Mouse (Mus musculus) MEL (cell line): Measurements from ENCODE around the gene Zbtb18. TPM values are rescaled to one million over a fixed set of nuclear protein-coding genes. Genes with fewer than 3 reads are reported as not detected.

ENCODE experiments used
- DNase-seq: peaks from one replicate; pipeline ENCODE4 v3.0.0; 2011; ENCODE audit warnings: low read depth, low spot score
- H3K27ac ChIP-seq: 2 replicates; pipeline ENCODE4 v1.5.1; 2012; ENCODE audit warnings: low read depth, mild to moderate bottlenecking, control low read depth, low read length, moderate library complexity; ENCODE audit not compliant: control insufficient read depth
- H3K27me3 ChIP-seq, 2 experiments: fragments of 150-350 bp in 1 of 2; sonication (generic) in 1 of 2; 2 replicates each; pipeline ENCODE4 v1.6.1; 2012; ENCODE audit warnings: low read length in 2 of 2, mild to moderate bottlenecking in 2 of 2, improper control_type of control experiment in 1 of 2, moderate library complexity in 1 of 2; ENCODE audit not compliant: insufficient read depth in 2 of 2, control insufficient read depth in 1 of 2
- H3K36me3 ChIP-seq, 2 experiments: 2 replicates each; pipeline ENCODE4 v1.6.1; 2012 to 2014; ENCODE audit warnings: low read length in 2 of 2, improper control_type of control experiment in 1 of 2, inconsistent platforms in 1 of 2, mild to moderate bottlenecking in 1 of 2; ENCODE audit not compliant: insufficient read depth in 2 of 2, control insufficient read depth in 1 of 2
- H3K4me1 ChIP-seq, 2 experiments: fragments of 150-350 bp in 1 of 2; sonication (generic) in 1 of 2; 2 replicates each; pipeline ENCODE4 v1.6.1; 2012; ENCODE audit warnings: low read length in 2 of 2, improper control_type of control experiment in 1 of 2, mild to moderate bottlenecking in 1 of 2; ENCODE audit not compliant: insufficient read depth in 2 of 2, control insufficient read depth in 1 of 2
- H3K4me3 ChIP-seq, 2 experiments: fragments of 150-350 bp in 1 of 2; sonication (generic) in 1 of 2; 2 replicates each; pipeline ENCODE4 v1.5.1; 2012; ENCODE audit warnings: low read depth in 2 of 2, low read length in 2 of 2, mild to moderate bottlenecking in 2 of 2, moderate library complexity in 2 of 2, control low read depth in 1 of 2, improper control_type of control experiment in 1 of 2; ENCODE audit not compliant: control insufficient read depth in 1 of 2, insufficient read depth in 1 of 2
- H3K79me2 ChIP-seq: 2 replicates; pipeline ENCODE4 v1.6.1; 2012; ENCODE audit warnings: mild to moderate bottlenecking, low read length, moderate library complexity; ENCODE audit not compliant: control insufficient read depth, poor library complexity, insufficient read depth
- H3K9ac ChIP-seq: 2 replicates; pipeline ENCODE4 v1.6.1; 2012; ENCODE audit warnings: low read depth, mild to moderate bottlenecking, control low read depth, low read length, moderate library complexity; ENCODE audit not compliant: control insufficient read depth, poor library complexity, severe bottlenecking
- H3K9me3 ChIP-seq: fragments of 150-350 bp; sonication (generic); replicated peaks from 2 replicates; pipeline ENCODE4 v1.6.1; 2012; ENCODE audit warnings: mild to moderate bottlenecking, low read length, improper control_type of control experiment, moderate library complexity; ENCODE audit not compliant: insufficient read depth
- BHLHE40 ChIP-seq: IDR thresholded peaks from 2 replicates; pipeline ENCODE4 v1.6.1; 2012; ENCODE audit warnings: low read depth, mild to moderate bottlenecking, inconsistent platforms, low read length, improper control_type of control experiment, borderline replicate concordance
- CHD2 ChIP-seq: IDR thresholded peaks from 2 replicates; pipeline ENCODE4 v1.6.1; 2011; ENCODE audit warnings: low read length, improper control_type of control experiment
- CTCF ChIP-seq, 3 experiments: IDR thresholded peaks in 2 of 3; conservative IDR thresholded peaks in 1 of 3; 2 replicates each; pipeline ENCODE4 v1.5.1; 2011 to 2012; ENCODE audit warnings: low read length in 3 of 3, low read depth in 2 of 3, mild to moderate bottlenecking in 2 of 3, improper control_type of control experiment in 1 of 3, inconsistent platforms in 1 of 3, mixed read lengths in 1 of 3, moderate library complexity in 1 of 3; ENCODE audit not compliant: control insufficient read depth in 1 of 3, insufficient read depth in 1 of 3, poor library complexity in 1 of 3, severe bottlenecking in 1 of 3
- E2F4 ChIP-seq: IDR thresholded peaks from 2 replicates; pipeline ENCODE4 v1.6.1; 2011; ENCODE audit warnings: low read depth, low read length, improper control_type of control experiment, borderline replicate concordance
- ELF1 ChIP-seq: IDR thresholded peaks from 2 replicates; pipeline ENCODE4 v1.6.1; 2014; ENCODE audit warnings: low read depth, mild to moderate bottlenecking, inconsistent platforms, low read length, improper control_type of control experiment, moderate library complexity
- EP300 ChIP-seq, 2 experiments: IDR thresholded peaks; 2 replicates each; pipeline ENCODE4 v1.6.1; 2011; ENCODE audit warnings: improper control_type of control experiment in 2 of 2, low read length in 2 of 2, low read depth in 1 of 2, mild to moderate bottlenecking in 1 of 2
- ETS1 ChIP-seq: IDR thresholded peaks from 2 replicates; pipeline ENCODE4 v1.6.1; 2012; ENCODE audit warnings: low read depth, mild to moderate bottlenecking, inconsistent platforms, low read length, improper control_type of control experiment, moderate library complexity
- GABPA ChIP-seq: IDR thresholded peaks from 2 replicates; pipeline ENCODE4 v1.6.1; 2012; ENCODE audit warnings: low read depth, mild to moderate bottlenecking, inconsistent platforms, low read length, improper control_type of control experiment, moderate library complexity
- HCFC1 ChIP-seq: IDR thresholded peaks from 2 replicates; pipeline ENCODE4 v1.6.1; 2012; ENCODE audit warnings: low read depth, mild to moderate bottlenecking, inconsistent platforms, low read length, improper control_type of control experiment, moderate library complexity
- JUND ChIP-seq: IDR thresholded peaks from 2 replicates; pipeline ENCODE4 v1.6.1; 2011; ENCODE audit warnings: low read depth, mild to moderate bottlenecking, improper control_type of control experiment, low read length
- MAX ChIP-seq: IDR thresholded peaks from 2 replicates; pipeline ENCODE4 v1.6.1; 2011; ENCODE audit warnings: low read length, improper control_type of control experiment
- MAZ ChIP-seq: IDR thresholded peaks from 2 replicates; pipeline ENCODE4 v1.6.1; 2012; ENCODE audit warnings: low read depth, mild to moderate bottlenecking, inconsistent platforms, low read length, improper control_type of control experiment
- MXI1 ChIP-seq: IDR thresholded peaks from 2 replicates; pipeline ENCODE4 v1.6.1; 2011; ENCODE audit warnings: mild to moderate bottlenecking, low read depth, low read length, improper control_type of control experiment
- MYB ChIP-seq: IDR thresholded peaks from 2 replicates; pipeline ENCODE4 v1.6.1; 2011; ENCODE audit warnings: mild to moderate bottlenecking, low read depth, low read length, improper control_type of control experiment
- MYC ChIP-seq: IDR thresholded peaks from 2 replicates; pipeline ENCODE4 v1.6.1; 2011; ENCODE audit warnings: low read depth, mild to moderate bottlenecking, low read length, improper control_type of control experiment, moderate library complexity
- NELFE ChIP-seq: IDR thresholded peaks from 2 replicates; pipeline ENCODE4 v1.6.1; 2011; ENCODE audit warnings: low read depth, low read length, improper control_type of control experiment
- NRF1 ChIP-seq: IDR thresholded peaks from 2 replicates; pipeline ENCODE4 v1.6.1; 2014; ENCODE audit warnings: low read depth, mild to moderate bottlenecking, inconsistent platforms, low read length, improper control_type of control experiment, moderate library complexity; ENCODE audit not compliant: poor library complexity, insufficient read depth, severe bottlenecking
- RAD21 ChIP-seq: IDR thresholded peaks from 2 replicates; pipeline ENCODE4 v1.6.1; 2011; ENCODE audit warnings: mild to moderate bottlenecking, low read depth, low read length, improper control_type of control experiment
- RCOR1 ChIP-seq: IDR thresholded peaks from 2 replicates; pipeline ENCODE4 v1.6.1; 2012; ENCODE audit warnings: low read depth, mild to moderate bottlenecking, inconsistent platforms, low read length, improper control_type of control experiment
- SIN3A ChIP-seq: IDR thresholded peaks from 2 replicates; pipeline ENCODE4 v1.6.1; 2012; ENCODE audit warnings: low read length, improper control_type of control experiment, inconsistent platforms
- SMC3 ChIP-seq: IDR thresholded peaks from 2 replicates; pipeline ENCODE4 v1.6.1; 2011; ENCODE audit warnings: low read depth, low read length, improper control_type of control experiment
- TAL1 ChIP-seq: IDR thresholded peaks from 2 replicates; pipeline ENCODE4 v1.6.1; 2012; ENCODE audit warnings: mild to moderate bottlenecking, inconsistent platforms, low read length, moderate library complexity, mixed read lengths
- USF1 ChIP-seq: IDR thresholded peaks from 2 replicates; pipeline ENCODE4 v1.6.1; 2014; ENCODE audit warnings: low read depth, mild to moderate bottlenecking, inconsistent platforms, low read length, improper control_type of control experiment, moderate library complexity
- ZMIZ1 ChIP-seq: IDR thresholded peaks from 2 replicates; pipeline ENCODE4 v1.6.1; 2012; ENCODE audit warnings: low read depth, mild to moderate bottlenecking, inconsistent platforms, low read length, improper control_type of control experiment, moderate library complexity
- ZNF384 ChIP-seq: IDR thresholded peaks from 2 replicates; pipeline ENCODE4 v1.6.1; 2012; ENCODE audit warnings: low read depth, mild to moderate bottlenecking, inconsistent platforms, low read length, improper control_type of control experiment
- polyA plus RNA-seq, 2 experiments: library from polyadenylated mRNA; stranded (reverse) in 1 of 2; unstranded in 1 of 2; fragments of >175 nt in 1 of 2; fragments of >200 nt in 1 of 2; gene quantifications; 2 replicates each; pipeline versions ENCODE4 v1.2.1 to v1.2.4; 2012; ENCODE audit warnings: low replicate concordance in 2 of 2, low read depth in 1 of 2; ENCODE audit not compliant: insufficient read length in 2 of 2, insufficient read depth in 1 of 2, missing spikeins in 1 of 2
- total RNA-seq: library from RNA; depleted of rRNA; stranded (reverse); fragments of 300-350 nt; gene quantifications from 2 replicates; pipeline ENCODE4 v1.2.3, GENCODE M21; 2012

The Zbtb18 gene
- total and polyA plus RNA-seq, 3 experiments, result 15.6 to 23.8 TPM; not detected in 1

DNA sequence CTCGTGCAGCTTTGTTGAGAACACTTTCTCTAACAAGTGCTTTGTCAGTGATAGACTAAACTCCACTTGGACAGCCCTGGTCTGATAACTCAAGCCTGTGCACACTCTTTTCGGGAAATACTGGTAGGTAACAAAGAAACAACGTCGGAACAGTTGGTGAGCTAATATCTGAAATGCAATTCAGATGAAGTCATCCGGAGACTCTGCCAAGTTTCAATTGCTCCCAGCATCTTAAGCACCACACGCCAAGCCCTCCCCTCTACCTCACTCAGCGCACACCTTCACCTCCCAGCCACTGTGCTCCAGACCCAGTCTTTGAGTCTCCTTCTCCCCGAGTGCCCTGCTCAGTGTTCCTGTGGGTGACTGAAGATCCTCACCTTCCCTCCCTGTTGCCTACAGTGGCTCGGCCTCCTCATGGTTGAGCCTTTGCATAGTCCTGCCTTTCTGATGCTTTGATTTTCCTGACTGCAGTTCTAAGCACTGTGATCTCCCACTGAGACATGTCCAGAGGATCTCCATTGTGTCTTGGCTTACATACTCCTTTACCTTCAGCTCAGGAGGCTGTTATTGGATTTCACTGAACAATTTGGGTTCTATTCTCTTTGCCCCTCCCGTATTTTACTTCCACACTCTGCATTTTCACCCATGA lies 37.3 kb downstream of the Zbtb18 start:
- Histone ChIP-seq H3K36me3 (no peaks in the 10 kb centered on the region), H3K27ac (no peak overlapping the region), H3K27me3 (peaks cover 0 to 5% of the 10 kb centered on the region in 2 experiments; a peak in 3 of 4 replicates), H3K4me1 (peaks cover 0 to 4% of the 10 kb centered on the region in 2 experiments; a peak in 1 of 4 replicates)
- TF ChIP-seq SIN3A (no peak), TAL1 (no peak), BHLHE40 (no peak), GABPA (no peak), CHD2 (no peak), SMC3 (no peak), JUND (no peak), NELFE (no peak), MAX (no peak), NRF1 (no peak), MXI1 (no peak), EP300 (IDR thresholded peaks at IDR 0.05; ENCODE audit: low read depth in 1 of 2, low read length in 2 of 2) (no peak)
- TF ChIP-seq, all 39 proteins: peak for 0
- Histone ChIP-seq H3K4me3 (no peak overlapping the region), H3K9ac (no peak overlapping the region), H3K79me2 (no peaks in the 10 kb centered on the region), H3K9me3 (no peaks in the 10 kb centered on the region)
- no peak for DNase-seq

DNA sequence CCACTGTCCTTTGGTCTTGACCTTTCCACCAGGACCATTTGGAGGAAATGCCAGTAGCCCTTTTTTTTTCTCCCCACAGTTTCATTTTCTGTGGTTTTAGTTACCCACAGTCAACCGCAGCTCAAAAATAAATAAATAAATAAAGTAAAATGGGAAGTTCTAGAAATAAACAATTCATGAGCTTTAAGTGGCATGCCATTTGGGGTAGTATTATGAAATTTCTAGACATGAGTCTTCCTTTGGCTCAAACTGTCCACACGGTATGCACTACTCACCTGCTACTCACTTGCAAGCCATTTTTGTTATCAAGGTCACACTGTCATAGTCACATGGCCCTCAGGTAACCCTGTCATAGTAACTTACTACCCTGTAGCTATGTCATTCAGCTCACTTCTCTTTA lies 41.5 kb downstream of the Zbtb18 start:
- Histone ChIP-seq H3K27me3 (peaks cover 2 to 10% of the 10 kb centered on the region in 2 experiments; a peak in 2 of 4 replicates), H3K9ac (no peak overlapping the region), H3K4me1 (peaks cover 0 to 4% of the 10 kb centered on the region in 2 experiments; a peak in 1 of 4 replicates), H3K9me3 (no peaks in the 10 kb centered on the region), H3K27ac (no peak overlapping the region), H3K4me3 (no peak overlapping the region), H3K79me2 (no peaks in the 10 kb centered on the region), H3K36me3 (no peaks in the 10 kb centered on the region)
- TF ChIP-seq ELF1 (no peak), ZNF384 (0 out of 2 replicates have a peak, but pooled peaks have one; percentile 21)
- no peak for DNase-seq

DNA sequence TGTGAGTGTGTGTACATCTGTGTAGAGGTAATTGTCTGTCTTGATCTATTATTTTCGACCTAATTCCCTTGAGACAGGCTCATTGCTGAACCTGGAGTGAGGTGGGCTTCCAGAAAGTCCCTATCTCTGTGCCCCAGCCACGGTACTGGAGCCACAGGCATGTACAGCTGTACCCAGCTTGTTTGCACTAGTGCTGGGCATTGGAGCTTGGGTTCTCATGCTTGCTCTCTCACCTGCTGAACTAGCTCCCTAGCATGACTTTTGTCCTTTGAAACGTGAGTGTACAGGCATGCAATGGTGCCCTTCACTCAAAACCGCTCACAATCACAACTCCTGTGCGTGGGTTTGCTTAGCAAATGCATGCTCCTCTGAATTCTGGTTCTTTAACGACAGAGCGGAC lies 42.1 kb downstream of the Zbtb18 start:
- Histone ChIP-seq H3K27me3 (peaks cover 2 to 10% of the 10 kb centered on the region in 2 experiments; a peak in 2 of 4 replicates), H3K4me3 (no peak overlapping the region), H3K36me3 (no peaks in the 10 kb centered on the region), H3K9ac (no peak overlapping the region), H3K4me1 (peaks cover 0 to 4% of the 10 kb centered on the region in 2 experiments; a peak in 1 of 4 replicates), H3K27ac (no peak overlapping the region), H3K9me3 (no peaks in the 10 kb centered on the region), H3K79me2 (no peaks in the 10 kb centered on the region)
- DNase-seq, result no peak
- TF ChIP-seq MAZ (no peak), MYC (no peak), ZNF384 (no peak), BHLHE40 (no peak), ETS1 (no peak), MAX (no peak), CTCF (IDR thresholded peaks at IDR 0.05 in 2 of 3, conservative IDR thresholded peaks at IDR 0.05 in 1 of 3; ENCODE audit: control insufficient read depth in 1 of 3, insufficient read depth in 1 of 3, low read depth in 2 of 3, low read length in 3 of 3, poor library complexity in 1 of 3, severe bottlenecking in 1 of 3) (no peak), USF1 (no peak), RCOR1 (no peak), ZMIZ1 (no peak), MYB (no peak), E2F4 (no peak), MXI1 (no peak), JUND (no peak), GABPA (no peak), HCFC1 (no peak), RAD21 (no peak)
